In genomic region chr1:52387062-52387461, GRCm38 (mm10) we compare ENCODE assay signal across 17 mouse cellular contexts.
DNase-seq lines count a peak whose midpoint lies in the region; ATAC-seq and TF ChIP-seq lines count a peak whose summit lies in the region.
"Had no signal": no experiment of that assay in that cellular context is flagged by ENCODE, and none has a peak within 500 bp of the region (broad histone marks: within the 10 kb centered on the region; RNA-seq: fewer than 3 reads in every experiment).

No protein-coding gene starts in this region.

- WGBS in heart, adult 2 months: 82% methylated on average over 3 of the region's 3 CpGs
- WGBS in stomach, embryonic 14.5 days: 89% methylated on average over 3 of the region's 3 CpGs

- 0 out of 2 replicates have a peak, but pooled peaks have one; percentile 58 for ATAC-seq in stomach, embryonic 14.5 days (ENCODE audit: insufficient number of reproducible peaks, insufficient read depth, low FRiP score, low read depth)

- intact Hi-C loops in heart, adult 2 months (cut with DNase I): no loop called here

- no peak for TF ChIP-seq POLR2A in heart, adult 2 months (IDR thresholded peaks at IDR 0.05; ENCODE audit: insufficient read depth, low read depth, low read length)

- H3K4me2 ChIP-seq in stomach, embryonic 14.5 days (replicated peaks; ENCODE audit: low read depth, low read length): no peak overlapping the region
- H3K4me2 ChIP-seq: forebrain, embryonic 12.5 days; heart, embryonic 12.5 days; hindbrain, embryonic 12.5 days; lung, embryonic 15.5 days; midbrain, embryonic 12.5 days had no signal

- no peaks in the 10 kb centered on the region for H3K27me3 ChIP-seq in heart, adult 2 months (ENCODE audit: control insufficient read depth, insufficient read depth, low read length)
- no peaks in the 10 kb centered on the region for H3K27me3 ChIP-seq in stomach, embryonic 14.5 days (ENCODE audit: control insufficient read depth, insufficient read depth, low read length)
- H3K27me3 ChIP-seq: forebrain, embryonic 12.5 days; heart, embryonic 12.5 days; hindbrain, embryonic 12.5 days; lung, embryonic 15.5 days; midbrain, embryonic 12.5 days had no signal

- no peak for DNase-seq in heart, adult 2 months
- DNase-seq in heart, adult 8-10 months (ENCODE audit: low spot score): no peak
- no peak for DNase-seq in layer of hippocampus, adult 2 months (ENCODE audit: low spot score in 2 of 2)
- DNase-seq in layer of hippocampus, adult 18-20 months (ENCODE audit: low spot score in 2 of 2): no peak
- DNase-seq in thymus, postnatal 14 days: peak; percentile 22
- DNase-seq in thymus, postnatal 10 days (ENCODE audit: low spot score in 2 of 2): no peak
- DNase-seq in ovary, postnatal 10 days (ENCODE audit: low spot score): no peak
- DNase-seq: adrenal gland, postnatal 10 days; cerebellum, postnatal 25 days; left cerebral cortex, postnatal 4 days; spleen, adult 18-20 months had no signal

- H3K9ac ChIP-seq in heart, adult 2 months (ENCODE audit: low read depth, low read length): no peak overlapping the region
- H3K9ac ChIP-seq in stomach, embryonic 14.5 days (replicated peaks; ENCODE audit: low read depth, low read length): no peak overlapping the region
- H3K9ac ChIP-seq: forebrain, embryonic 12.5 days; heart, embryonic 12.5 days; hindbrain, embryonic 12.5 days; lung, embryonic 15.5 days; midbrain, embryonic 12.5 days had no signal

- peak; percentile 50 for TF ChIP-seq CTCF in heart, adult 2 months (IDR thresholded peaks at IDR 0.05)
- TF ChIP-seq CTCF in layer of hippocampus, adult 2 months (conservative IDR thresholded peaks at IDR 0.05): peak; percentile 53

- TF ChIP-seq EP300 in heart, adult 2 months (IDR thresholded peaks at IDR 0.05; ENCODE audit: insufficient read depth, low read depth, low read length): no peak

- no peaks in the 10 kb centered on the region for H3K9me3 ChIP-seq in stomach, embryonic 14.5 days (ENCODE audit: control insufficient read depth, low read depth, low read length)
- H3K9me3 ChIP-seq: forebrain, embryonic 12.5 days; heart, embryonic 12.5 days; lung, embryonic 15.5 days; midbrain, embryonic 12.5 days had no signal

- H3K36me3 ChIP-seq in heart, adult 2 months (ENCODE audit: control insufficient read depth, insufficient read depth, low read length): no peaks in the 10 kb centered on the region
- H3K36me3 ChIP-seq in stomach, embryonic 14.5 days (ENCODE audit: control insufficient read depth, insufficient read depth, low read length): no peaks in the 10 kb centered on the region
- H3K36me3 ChIP-seq: forebrain, embryonic 12.5 days; heart, embryonic 12.5 days; hindbrain, embryonic 12.5 days; lung, embryonic 15.5 days; midbrain, embryonic 12.5 days had no signal

- H3K79me2 ChIP-seq in heart, adult 2 months (replicated peaks; ENCODE audit: control insufficient read depth, insufficient read depth, low read length): no peaks in the 10 kb centered on the region

- no peak overlapping the region for H3K27ac ChIP-seq in heart, adult 2 months
- H3K27ac ChIP-seq in layer of hippocampus, adult 2 months: no peak overlapping the region
- H3K27ac ChIP-seq in stomach, embryonic 14.5 days (ENCODE audit: low read length): no peak overlapping the region
- H3K27ac ChIP-seq: forebrain, embryonic 12.5 days; hindbrain, embryonic 12.5 days; lung, embryonic 15.5 days; midbrain, embryonic 12.5 days had no signal

- H3K4me1 ChIP-seq in heart, adult 2 months (ENCODE audit: control insufficient read depth, insufficient read depth, low read length): no peaks in the 10 kb centered on the region
- H3K4me1 ChIP-seq in stomach, embryonic 14.5 days (ENCODE audit: control insufficient read depth, insufficient read depth, low read length): no peaks in the 10 kb centered on the region
- H3K4me1 ChIP-seq: forebrain, embryonic 12.5 days; heart, embryonic 12.5 days; hindbrain, embryonic 12.5 days; lung, embryonic 15.5 days; midbrain, embryonic 12.5 days had no signal

- no peak overlapping the region for H3K4me3 ChIP-seq in heart, adult 2 months
- H3K4me3 ChIP-seq in layer of hippocampus, adult 2 months: no peak overlapping the region
- H3K4me3 ChIP-seq in stomach, embryonic 14.5 days (ENCODE audit: low read depth, low read length): no peak overlapping the region
- H3K4me3 ChIP-seq: forebrain, embryonic 12.5 days; heart, embryonic 12.5 days; hindbrain, embryonic 12.5 days; lung, embryonic 15.5 days; midbrain, embryonic 12.5 days had no signal
